Mouse (Mus musculus) gonadal fat pad, adult 2 months (tissue): Measurements from ENCODE around the gene Zfp14. TPM values are rescaled to one million over a fixed set of nuclear protein-coding genes. Genes with fewer than 3 reads are reported as not detected.

Source experiments
- DNase-seq: peaks from one replicate; pipeline ENCODE4 v3.0.0-alpha.2; 2012; ENCODE audit warnings: low read depth
- polyA plus RNA-seq: library from polyadenylated mRNA; depleted of rRNA; stranded (reverse); fragments of >200 nt; gene quantifications from 2 replicates; pipeline ENCODE4 v1.2.3, GENCODE M21; 2012; rRNA removed

Zfp14 gene
- polyA plus RNA-seq = 5.3 and 6.1 TPM in 2 replicates

DNA sequence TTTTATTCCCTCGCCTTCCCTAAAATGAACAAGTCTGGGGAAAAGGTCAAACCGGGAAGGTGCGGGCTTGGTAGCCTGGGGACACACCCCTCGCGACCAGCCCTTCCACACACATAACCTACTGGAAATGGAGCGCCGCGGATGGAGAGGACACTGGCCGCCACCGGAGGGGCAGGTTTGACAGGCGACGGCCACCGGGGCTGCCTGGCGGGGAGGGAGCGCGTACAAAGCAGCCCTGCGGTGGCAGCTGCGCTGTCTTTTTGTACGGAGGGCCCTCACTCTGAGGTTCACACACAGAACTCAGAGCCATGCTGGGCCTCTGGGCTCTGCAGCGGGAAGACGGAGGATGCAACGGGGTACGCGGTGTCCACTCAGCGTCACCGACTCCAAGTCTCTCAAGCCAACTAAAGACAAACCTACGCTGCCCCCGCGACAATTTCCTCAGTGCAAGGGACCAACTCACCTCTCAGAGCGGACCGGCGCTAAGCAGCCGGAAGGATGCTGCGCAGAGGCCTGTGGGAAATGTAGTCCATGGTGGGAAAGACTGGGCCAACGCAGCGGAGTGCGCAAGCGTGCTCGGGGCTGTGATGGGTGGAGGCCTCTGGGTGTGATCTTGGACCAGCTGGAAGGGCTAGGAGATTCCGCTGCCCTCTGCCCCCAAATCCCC is at the start of gene Zfp14:
Zfp14 (minus strand) TSS at position 499 of the 667 bp plus-strand sequence.
- DNase-seq = no peak

DNA sequence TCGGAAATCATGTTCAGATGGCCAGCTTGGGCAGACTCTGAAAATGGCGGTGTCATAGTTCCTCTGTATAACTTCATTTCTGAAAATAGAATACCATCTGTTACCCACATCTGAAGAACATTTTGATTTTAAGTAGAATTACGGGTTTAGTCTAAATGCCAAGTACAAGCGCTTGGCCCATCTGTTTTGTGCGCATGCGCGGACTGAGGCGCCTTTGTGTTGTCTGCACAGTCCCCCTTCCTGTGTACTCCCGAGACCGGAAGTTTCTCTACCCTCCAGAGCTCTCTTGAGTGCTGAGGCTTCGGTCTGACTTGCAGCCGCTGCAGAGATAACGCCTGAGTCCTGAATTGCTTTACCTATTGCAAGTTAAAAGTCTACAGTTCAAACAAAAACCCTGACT is 48.1 kb upstream of the Zfp14 start:
- DNase-seq = no peak

DNA sequence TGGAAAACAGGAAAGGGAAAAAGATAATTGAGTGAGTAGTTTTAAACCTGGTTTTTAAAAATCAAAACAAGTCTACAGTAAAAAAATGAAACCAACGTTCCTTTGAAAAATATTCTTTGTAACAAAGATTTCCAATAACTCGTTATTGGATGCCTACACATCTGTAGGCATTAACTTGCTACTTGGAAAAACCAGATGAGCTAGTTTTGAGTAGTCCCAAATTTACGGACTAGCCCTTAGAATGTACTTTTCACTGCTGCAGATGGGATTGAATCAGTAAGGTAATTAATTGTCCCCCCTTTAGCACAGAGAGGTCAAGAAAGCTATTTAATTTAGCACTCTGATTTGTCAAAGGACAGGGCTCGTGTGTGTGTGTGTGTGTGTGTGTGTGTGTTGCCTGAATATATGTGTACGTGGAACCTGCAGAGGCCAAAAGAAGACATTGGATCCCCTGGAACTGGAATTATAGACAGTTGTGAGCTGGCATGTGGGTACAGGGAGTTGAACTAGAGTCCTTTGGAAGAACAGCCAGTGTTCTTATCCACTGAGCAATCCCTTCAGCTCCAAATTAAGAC is 44.5 kb upstream of the Zfp14 start:
- DNase-seq = no peak

DNA sequence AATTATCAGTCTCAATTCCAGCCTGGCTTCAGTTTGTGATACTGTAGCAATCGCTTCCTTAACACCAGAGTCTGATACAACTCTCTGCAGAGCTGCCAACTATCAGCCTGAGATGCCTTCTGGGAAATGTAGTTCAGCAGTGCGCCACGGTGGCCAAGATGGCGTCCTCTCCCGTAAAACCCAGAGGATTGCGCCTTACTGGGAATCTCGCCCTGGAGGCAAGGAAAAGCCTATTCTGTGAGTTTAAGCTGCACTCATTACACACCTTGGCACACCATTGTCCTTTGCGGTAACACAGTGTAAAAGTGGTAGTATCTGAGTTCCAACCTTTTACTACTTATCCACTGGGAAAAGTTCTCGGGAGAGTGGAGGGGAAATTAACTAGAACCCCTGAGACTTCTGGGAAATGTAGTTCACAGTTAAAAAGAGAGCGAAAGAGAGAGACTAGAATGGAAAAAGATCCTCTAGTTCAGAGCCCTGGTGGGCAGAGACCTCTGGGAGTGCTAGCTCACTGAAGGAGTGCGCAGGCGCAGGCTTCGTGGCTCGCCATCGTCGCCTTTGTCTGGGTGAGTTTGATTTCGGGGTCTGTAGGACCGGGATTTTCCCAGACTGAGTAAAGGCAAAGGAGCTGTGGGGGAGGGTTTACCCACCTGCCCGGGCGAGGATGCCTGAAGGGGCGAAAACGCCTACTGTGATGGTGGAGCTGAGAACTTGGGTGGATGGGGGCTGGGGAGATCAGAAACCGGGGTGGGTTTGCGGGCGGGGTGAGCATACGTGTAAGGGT is 43.7 kb upstream of the Zfp14 start, which contains the start of gene Zfp260:
Zfp260 (plus strand) TSS at position 132 of the 784 bp plus-strand sequence.
- DNase-seq = peak; percentile 85

DNA sequence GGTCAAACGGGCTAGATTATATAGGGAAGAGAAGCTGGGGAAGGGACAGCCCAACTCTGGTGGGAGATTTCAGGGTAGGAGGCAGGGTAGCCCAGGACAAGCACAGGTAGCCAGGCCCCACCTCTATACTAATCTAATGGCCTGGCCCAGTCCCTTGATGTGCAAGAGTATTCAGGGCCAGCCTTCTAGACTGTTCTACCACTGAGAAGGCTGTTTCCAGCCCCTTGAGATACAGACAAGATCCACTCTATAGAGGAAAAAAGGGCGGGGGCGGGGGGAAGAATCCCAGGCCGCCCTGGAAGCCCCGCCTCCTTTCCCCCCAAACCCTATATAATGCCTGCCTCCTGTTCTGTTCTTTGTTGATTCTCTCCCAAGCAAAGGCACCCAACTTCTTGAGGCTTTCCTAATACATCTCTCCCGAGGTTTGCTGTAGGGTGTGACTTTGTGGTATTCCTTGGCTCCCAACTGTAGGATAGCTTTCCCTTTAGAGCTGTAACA is 42.8 kb upstream of the Zfp14 start:
- DNase-seq = no peak

DNA sequence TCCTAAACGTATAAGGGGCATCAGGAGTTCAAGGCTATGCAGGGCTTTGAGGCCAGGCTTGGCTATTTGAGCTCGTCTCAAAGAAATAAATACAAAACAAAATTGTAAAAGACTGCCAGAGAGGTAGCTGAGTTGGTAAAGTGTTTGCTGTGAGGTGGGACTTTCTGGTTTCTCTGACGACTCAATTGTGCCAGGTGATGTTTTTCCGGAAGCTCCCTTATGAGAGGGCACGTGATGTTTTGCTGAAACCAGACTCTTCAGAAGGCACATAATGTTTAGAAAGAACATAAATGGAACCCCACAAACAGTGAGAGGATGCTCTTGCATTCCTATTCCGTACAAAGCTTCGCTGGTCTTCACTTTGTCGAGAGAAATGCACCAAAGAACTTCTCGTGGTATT is 41.5 kb upstream of the Zfp14 start:
- DNase-seq = no peak

DNA sequence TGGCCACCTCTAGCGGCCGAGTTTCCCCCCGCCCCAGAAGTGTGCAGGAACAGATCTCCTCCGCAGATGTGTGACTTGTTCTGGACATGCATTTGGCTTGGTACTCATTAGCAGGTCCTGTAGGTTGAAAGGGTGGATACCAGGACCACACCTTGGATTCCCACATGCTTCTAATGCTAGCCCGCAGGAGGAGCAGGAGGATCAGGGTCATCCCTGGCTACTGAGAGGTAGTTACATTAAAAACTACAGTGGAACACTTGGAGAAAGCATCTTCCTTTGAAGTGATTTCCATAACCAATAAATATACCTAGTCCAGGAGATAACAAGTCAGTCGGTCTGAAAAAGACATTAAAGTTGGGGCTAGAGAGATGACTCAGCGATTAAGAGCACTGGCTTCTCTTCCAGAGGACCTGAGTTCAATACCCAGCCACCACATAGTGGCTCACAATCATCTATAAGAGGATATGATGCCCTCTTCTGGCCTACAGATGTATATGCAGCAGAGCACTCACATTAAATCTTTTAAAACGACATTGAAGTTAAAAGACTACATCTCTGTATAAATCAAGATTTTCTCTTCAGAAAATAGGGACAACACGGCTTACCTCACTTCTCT is 39.9 kb upstream of the Zfp14 start:
- DNase-seq = no peak

DNA sequence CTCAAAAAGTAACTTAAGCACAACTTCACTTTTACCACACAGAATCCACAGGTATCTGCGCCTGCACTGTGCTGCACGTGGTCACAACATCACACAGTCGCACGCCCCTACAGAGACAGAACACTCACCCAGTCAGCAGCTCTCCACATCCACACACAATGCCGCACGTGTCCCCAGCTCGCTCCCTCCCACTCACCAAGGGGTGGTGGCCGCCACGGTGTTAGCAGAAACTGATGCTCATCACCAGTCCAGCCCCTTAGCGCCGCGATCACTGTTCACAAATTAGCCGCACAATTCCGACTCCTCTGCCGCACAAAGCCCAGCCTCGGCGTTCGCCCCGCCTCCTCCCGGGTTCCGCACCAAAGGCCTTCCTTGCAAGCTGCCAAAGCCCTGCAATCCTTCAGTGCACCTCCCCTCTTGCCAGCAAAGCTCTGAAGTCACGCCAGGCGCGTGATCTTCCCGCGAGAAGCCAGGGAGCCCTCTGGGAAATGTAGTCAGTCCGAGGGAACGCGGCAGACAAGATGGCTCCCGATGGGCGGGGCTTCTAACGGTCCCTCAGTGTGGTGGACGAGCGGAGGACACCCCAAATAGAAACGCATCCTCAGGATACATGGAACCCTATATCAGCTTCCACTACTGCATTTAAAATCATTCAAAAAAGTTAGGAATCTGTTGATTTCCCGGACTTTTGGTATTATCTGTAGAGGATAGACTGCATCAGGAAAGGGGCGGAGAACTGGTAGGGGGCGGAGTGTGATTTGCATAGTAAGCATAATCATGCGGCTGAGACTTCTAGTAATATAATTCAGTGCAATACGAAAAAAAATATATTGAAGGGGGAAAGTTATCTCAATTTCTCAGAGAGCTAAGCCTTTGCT is 39.2 kb upstream of the Zfp14 start, which contains the start of the genes Gm26920 and Zfp566:
Gm26920 (minus strand) TSS at position 319 of the 878 bp plus-strand sequence.
Zfp566 (minus strand) TSS at position 436 of the 878 bp plus-strand sequence.
- DNase-seq = peak; percentile 89

DNA sequence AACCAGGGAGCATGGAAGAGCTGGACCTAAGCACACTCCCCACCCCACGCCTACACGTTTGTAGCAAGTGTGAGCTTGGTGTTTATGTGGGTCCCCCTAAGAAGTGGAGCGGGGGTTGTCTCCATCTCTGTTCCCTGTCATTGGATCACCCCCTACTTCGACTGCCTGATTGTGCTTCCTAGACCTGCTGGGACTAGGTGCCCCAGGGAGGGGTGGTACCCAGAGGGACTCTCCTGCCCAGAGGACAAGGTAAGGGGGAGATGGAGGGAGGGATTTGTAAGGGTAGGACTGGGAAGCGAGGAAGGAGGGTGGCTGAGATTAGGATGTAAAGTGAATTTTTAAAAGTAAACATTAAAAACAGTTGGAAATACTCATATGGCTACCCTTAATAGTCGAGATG is 38.2 kb upstream of the Zfp14 start:
- no peak for DNase-seq

DNA sequence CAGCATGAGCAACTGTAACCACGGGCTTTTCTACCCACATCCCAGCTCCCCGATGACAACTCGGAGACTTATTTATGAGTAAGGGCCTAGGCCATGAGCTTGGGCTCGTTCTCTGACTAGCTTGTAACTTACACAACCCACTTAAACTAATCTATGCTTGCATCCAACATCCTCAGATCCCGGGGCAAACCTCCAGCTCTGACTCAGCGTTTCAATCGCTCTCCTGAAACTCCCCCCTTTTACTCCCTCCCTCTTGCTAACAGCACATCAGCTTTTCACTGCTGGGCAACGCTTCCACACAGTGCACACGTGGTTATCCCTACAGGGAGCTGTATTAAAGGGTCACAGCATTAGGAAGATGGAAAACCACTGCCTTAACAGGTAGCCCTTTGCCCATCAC is 35.3 kb upstream of the Zfp14 start:
- DNase-seq = no peak

DNA sequence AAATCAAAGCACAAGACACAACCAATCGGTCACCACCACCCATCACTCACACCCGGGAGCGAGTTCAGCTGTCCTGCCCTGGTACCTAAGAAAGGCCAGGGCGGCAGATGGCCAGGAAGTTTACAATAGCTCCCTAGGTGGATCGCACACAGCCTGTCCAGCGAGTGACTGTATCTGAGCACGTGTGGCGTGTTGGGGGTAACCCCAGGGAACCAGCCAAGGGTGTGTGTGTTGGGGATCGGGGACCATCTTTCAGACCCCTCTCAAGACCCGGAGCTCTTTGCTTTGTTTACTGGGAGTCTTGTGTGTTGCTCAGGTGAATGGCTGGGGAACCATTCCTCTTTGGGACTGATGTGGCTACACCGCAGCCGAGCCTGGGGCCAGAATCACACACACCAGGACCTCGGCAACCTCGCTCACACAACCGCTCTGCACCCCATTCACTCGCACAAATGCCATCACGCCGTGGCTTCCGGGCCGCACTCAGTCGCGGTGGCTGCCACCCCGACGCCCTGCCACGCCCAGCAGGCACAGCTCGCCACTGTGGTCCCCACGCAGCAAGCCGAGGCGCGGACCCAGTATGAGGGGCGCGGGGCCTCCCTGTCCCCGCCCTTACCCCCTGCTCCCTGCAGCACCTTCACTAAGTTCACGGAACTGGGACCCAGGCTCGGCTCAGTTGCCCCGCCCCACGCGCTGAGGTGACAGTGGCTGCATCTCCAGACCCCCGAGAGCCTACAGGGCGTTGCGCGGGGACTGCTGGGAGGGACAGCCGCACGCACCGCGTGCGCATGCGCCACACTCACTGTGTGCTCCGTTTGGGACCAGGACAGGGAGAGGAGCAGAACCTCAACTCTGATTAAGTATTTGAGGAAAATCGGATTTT is 21.2 kb upstream of the Zfp14 start, which contains the start of gene Zfp82:
Zfp82 (minus strand) TSS at position 755 of the 883 bp plus-strand sequence.
- no peak for DNase-seq

DNA sequence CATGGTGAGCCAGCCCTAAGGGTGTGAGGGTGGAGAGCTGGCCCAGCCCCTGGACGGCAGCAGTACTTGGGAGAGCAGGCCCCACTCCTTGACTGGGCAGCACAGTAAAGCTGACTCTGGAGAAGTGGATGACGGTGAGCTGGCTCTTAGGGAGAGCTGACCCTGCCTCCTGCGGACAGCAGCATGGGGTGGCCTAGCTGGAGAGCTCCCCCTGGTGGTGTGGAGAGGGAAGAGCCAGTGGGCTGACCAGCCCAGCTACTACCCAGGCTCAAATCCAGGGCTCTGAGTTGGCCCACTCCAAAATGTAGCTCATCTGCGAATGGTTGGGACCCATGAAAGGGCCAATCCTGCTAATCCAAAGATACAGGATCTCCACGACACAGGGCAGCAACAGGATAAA is 13.4 kb upstream of the Zfp14 start:
- DNase-seq = no peak

DNA sequence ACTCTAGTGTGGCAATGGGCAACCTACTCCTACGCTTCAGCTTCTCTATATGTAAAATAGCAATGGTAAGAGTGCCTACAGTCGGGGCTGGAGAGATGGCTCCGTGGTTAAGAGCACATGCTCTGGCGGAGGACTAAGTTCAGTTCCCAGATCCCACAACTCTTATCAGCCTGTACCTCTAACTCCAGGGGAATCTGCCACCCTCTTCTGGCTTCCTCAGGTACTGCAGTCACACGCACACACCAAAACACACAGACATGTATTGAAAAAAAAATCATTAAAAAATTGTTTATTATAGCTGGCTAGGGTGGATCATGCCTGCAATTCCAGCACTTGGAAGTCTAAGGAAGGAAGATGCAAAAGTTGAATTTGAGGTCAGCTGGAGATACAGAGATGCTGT is 11.3 kb upstream of the Zfp14 start:
- DNase-seq = no peak

DNA sequence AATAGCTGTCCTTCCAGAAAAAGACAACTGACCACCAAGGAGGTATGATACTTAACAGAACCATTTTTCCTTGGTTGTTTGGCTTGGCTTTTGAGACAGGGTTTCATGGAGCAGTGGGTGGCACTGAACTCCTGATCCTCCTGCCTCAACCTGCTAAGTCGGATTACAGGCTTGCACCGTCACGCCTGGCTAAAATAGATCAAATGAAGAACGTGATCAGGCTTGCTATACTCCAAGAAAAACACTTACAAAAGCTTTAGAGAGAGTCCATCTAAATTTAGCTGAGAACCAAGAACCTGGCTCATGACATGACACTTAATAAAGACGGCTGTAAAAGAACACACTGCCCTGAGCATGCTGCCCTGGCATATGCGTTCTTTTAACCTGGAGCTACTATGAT is 9.2 kb upstream of the Zfp14 start:
- peak; percentile 95 for DNase-seq

DNA sequence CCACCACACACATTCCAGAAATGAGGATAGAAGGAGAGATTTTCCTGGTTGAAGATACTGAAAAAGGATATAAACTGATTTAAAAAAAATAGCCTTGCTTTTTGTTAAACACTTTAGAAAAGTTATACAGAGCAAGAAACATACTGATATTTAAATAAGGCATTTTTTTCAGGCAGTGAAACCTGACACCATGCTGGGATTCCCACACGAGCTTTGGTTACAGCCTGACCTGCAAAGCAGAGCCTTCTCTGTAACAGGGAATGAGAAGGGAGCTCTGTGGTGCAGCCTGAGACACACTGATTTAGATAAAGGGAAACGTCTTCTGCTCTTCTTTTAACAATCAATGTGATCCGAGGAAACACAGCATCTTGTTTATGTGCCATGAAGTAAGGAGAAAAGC is 2.4 kb upstream of the Zfp14 start:
- no peak for DNase-seq

DNA sequence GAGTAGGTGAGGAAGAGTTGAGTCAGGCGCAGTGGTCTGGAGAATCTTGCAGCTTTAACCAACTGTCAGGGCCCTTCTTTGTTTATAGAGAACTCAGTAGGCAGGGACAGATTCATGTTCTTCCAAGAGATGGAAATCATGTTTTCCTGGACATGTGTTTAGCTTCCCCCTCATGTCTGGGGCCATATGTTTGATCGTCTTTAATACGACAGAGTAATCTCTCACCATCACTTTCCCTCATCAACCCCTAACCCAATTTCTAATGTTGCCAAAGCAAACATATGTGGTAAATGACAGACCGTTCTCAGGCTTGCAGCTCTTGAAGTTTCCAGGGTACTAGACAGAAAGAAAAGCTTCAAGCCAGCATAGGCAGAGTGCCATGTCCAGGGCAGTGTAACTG is 3.1 kb downstream of the Zfp14 start:
- DNase-seq = no peak

DNA sequence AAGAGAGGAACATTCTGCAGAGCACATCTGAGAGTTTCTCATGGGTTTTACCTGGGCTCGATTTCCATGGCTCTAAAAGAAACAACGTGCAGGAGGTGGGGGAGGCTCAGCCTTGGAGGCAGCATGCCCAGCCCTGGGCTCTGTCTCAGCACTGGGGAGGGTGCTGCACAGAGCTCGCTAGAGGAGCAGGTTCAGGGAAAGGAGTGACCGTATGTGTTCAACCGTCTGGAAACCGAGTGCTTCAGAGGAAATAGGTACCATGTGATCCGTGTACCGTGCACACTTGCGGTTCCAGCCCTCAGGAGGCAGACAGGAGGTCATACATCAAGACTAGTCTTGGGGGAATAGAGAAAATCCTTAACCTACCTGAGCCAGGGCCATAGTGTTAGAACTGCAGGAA is 6.8 kb downstream of the Zfp14 start:
- no peak for DNase-seq

DNA sequence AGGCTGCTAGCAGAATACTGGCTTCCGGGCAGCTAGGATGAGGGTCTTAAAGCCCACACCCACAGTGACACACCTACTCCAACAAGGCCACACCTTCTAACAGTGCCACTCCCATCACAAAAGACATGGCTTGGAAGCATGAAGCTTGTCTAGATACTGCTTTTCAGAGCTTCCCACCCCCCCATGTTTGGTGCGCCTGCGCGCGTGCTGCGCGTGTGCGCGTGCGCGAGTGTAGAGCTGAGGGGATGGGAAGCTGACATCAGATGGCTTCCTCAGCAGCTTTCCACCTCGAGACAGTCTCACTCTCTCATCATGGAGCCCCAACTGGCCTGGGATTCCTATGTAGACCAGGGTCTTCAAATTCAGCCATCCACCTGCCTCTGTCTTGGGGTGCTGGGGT is 16.8 kb downstream of the Zfp14 start:
- DNase-seq = no peak

DNA sequence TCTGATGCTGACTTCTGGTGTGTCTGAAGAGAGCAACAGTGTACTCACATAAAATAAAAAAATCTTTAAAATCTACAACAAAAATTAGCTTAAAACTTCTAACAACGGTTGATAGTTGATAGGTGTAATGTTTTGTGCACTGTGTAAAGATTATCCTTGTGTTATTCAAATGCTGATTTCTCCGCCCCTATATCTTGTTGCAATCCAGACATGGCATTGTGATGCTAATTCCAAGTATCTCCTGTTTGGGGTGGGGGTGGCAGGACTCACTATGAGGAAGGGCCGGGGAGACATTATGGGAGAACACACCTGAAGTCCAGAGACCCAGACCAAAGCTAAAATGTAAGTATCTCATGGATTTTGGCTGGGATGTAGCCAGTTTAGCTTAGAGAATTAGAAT is 19.8 kb downstream of the Zfp14 start:
- DNase-seq = no peak

DNA sequence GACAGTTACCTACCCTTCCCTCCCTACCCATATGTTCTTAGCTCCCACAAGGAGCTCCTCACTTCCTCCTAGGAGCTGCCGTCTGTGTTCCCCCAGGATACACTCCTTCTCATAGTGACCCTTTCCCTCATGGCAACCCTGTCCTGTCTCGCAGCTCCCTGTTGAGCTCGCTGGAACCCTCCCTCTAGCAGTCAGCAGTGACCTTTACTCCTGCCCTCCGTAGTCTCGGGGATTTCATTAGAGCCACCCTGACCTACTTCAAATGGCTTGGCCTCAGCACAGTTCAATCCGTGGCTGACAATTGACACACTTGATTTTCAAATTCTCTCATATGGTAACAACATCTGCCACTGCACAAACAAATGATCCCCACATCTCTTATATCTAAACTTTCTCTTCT is 20.5 kb downstream of the Zfp14 start:
- no peak for DNase-seq
